Mouse (Mus musculus): ENCODE results near the gene Zdhhc19.

Gene Zdhhc19

DNA sequence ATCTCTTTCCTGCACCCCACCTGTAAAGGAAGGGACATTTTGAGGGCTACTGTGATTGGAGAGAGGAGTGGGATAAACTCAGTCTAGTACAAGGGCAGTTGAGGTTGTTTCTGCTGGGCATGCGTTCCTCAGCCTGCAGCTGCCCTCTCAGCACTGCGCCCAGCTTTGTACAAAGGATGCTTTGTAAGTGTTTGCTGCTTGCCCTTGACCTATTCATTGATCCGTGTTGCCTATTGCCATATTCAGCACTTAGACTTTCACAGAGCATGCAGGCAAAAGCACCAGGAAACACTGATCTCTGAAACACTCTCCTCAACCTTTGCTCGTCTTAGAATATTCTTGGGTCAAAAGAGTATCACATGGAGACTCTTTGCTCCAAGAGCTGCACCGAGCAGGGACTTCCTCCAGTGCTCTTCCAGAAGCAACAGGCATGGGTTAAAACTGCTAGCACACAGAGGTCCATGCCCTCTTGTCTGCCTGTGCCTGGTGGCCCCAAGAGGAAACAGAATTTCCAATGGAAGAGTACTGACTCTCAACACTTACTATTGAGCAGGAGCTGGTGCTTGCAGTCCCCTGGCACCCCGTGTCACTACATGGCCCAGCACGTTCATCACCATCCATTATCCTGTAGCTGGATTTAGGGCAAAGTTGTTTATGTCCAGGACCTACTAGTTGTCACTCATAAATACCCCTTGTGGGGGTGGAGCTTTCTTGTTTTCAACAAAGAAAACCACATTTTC, 23.6 kb upstream of the Zdhhc19 start:
- TF ChIP-seq GATA4 (IDR thresholded peaks at IDR 0.05; ENCODE audit: insufficient replicate concordance, low read length): no peak

GRCm38 (mm10) chr16:32477315-32477714, 18.8 kb upstream of the Zdhhc19 start:
- TF ChIP-seq GATA4 (IDR thresholded peaks at IDR 0.05; ENCODE audit: insufficient replicate concordance, low read length): no peak

- no peak for TF ChIP-seq GATA4 (IDR thresholded peaks at IDR 0.05; ENCODE audit: insufficient replicate concordance, low read length)
Measured at GRCm38 (mm10) chr16:32479415-32479814, 16.6 kb upstream of the Zdhhc19 start.

GRCm38 (mm10) chr16:32484431-32484871, 11.6 kb upstream of the Zdhhc19 start:
- no peak for TF ChIP-seq GATA4 (IDR thresholded peaks at IDR 0.05; ENCODE audit: insufficient replicate concordance, low read length)

DNA sequence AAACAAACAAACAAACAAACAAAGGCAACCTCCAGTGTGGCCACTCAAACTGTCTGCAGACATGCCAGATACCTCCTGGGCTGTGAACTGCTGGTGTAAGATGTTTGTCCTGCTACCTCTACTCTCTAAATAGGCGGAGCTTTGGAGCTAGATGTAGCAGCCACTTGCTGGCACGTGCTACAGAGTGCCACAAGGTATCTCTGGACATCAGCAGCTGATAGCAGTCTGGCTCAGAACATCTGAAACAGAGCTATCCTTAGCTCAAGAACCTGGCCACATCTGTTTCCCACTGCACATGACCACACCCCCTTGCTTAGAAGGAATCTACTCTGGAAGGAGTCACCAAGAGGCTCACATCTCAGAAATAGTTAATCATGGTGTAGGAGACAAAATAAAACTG, 10.9 kb upstream of the Zdhhc19 start:
- no peak for TF ChIP-seq GATA4 (IDR thresholded peaks at IDR 0.05; ENCODE audit: insufficient replicate concordance, low read length)

DNA sequence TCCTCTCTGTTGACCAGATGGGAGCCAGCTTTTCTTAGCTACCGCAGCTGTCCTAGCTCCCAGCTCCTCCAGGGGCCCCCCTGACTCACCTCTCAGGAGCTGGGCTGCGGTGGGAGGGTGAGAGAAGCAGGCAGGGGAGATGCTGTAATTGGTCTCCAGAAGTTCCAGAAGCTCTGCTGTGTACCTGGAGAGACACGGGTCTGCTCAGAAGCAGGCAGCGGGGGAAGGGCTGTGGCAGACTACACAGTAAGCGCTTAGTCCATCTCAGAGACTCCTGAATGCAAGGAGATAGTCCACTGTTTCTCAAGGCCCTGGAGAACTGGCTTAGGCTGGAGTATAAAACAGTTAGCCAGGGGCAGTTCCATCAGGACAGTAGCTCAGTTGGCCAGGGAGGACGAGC, 10.0 kb upstream of the Zdhhc19 start:
- TF ChIP-seq GATA4 (IDR thresholded peaks at IDR 0.05; ENCODE audit: insufficient replicate concordance, low read length): no peak

DNA sequence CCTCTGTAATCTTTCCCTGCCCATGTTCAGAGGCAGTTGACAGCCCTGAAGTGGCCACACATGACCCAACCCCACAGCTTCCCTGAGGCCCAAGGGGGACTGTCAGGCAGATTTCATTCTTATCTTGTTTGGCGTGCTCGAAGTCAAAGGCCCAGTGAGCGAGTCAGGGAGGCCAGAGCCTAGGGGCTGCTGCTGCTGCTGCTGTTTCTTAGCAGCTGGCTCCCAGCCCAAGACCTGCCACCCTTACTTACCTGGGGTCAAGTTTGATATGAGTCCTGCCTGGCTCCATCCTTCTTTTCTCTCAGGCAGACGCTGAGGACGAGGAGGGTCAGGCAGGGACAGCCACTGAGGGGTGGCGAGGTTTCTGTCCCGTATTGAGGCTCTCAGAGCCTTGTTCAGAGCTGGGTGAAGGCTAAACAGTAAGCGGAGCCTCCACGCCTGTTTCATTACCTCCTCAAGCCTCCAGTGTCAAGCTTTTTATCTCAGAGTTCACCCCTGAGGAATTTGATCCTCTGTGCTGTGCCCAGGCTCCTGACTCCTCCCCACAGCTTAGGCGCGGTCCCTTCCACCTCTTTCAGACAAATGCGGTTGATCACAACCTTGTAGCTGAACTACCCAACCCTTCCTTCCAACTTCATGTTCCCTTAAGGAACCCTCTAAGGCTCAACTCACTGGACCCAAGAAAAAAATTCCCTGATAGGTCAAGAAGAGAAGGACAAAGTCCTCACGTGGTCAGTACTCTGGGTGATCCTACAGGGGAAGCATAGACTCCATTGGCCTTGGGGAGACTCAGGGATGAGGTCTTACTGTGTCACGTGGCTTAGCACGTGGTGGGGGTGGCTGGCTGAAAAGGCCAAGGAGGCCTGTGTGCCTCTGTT, 8.6 kb upstream of the Zdhhc19 start, which contains the start of gene Slc51a:
Gene Slc51a (minus strand): TSS at position 646 of the 878 bp plus-strand sequence.
- no peak for TF ChIP-seq GATA4 (IDR thresholded peaks at IDR 0.05; ENCODE audit: insufficient replicate concordance, low read length)

- TF ChIP-seq GATA4 (IDR thresholded peaks at IDR 0.05; ENCODE audit: insufficient replicate concordance, low read length): no peak
Measured at GRCm38 (mm10) chr16:32488939-32489338, 7.1 kb upstream of the Zdhhc19 start.

GRCm38 (mm10) chr16:32498996-32499395, 2.9 kb downstream of the Zdhhc19 start:
- TF ChIP-seq GATA4 (IDR thresholded peaks at IDR 0.05; ENCODE audit: insufficient replicate concordance, low read length): no peak

- TF ChIP-seq GATA4 (IDR thresholded peaks at IDR 0.05; ENCODE audit: insufficient replicate concordance, low read length): no peak
Measured at GRCm38 (mm10) chr16:32499430-32500037, 3.5 kb downstream of the Zdhhc19 start.

DNA sequence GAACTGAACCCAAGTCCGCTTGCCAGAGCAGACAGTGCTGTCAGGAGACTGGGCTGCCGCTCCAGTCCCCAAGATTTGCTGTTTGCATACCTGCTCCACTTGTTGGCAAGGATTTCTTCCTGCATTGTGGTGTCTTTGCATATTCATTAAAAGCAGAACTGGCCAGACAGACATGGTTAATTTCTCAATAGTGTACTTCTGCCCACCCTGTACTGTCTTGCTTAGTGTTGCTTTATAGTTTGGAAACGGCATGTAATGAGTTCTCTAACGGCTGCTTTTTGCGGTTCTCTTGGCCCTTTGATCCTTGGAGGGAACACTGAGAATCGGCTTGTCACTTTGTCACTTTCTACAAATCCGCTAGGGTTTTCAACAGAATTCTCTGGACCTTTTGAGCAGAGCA, 5.4 kb downstream of the Zdhhc19 start:
- TF ChIP-seq GATA4 (IDR thresholded peaks at IDR 0.05; ENCODE audit: insufficient replicate concordance, low read length): no peak

DNA sequence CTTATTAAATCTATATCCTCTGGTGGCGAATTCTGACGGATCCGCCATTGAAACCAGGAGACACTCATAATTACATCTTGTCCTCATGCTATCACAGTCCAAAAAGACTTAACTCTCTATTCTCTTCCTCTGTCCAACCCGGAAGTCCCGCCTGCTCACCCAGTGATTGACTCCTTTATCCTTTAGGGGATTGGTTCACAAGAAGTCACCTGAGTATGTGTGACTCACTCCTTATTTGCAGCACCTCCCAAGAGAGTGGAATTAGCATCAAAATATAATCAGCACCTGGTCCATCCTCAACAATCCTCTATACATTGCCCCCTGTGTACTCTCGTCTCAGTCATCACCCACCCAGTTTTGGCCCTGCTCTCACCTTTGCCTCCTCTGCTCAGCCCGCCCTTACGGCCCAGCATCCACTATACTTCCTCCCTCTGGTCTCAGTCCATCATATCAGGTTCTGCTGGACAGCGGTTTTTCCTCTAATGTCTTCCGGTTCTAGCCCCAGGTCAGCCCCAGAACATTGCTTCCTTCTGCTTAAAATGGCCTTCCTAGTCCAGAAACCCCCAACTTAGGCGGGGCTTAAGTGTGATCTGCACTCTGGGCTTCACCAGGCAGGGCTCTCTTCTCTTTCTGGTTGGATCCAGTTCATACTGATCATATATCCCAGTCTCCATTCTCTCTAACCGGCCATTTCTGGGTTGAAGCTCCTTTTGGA, 6.7 kb downstream of the Zdhhc19 start:
- no peak for TF ChIP-seq GATA4 (IDR thresholded peaks at IDR 0.05; ENCODE audit: insufficient replicate concordance, low read length)

- no peak for TF ChIP-seq GATA4 (IDR thresholded peaks at IDR 0.05; ENCODE audit: insufficient replicate concordance, low read length)
Measured at GRCm38 (mm10) chr16:32503633-32504032, 7.6 kb downstream of the Zdhhc19 start.

DNA sequence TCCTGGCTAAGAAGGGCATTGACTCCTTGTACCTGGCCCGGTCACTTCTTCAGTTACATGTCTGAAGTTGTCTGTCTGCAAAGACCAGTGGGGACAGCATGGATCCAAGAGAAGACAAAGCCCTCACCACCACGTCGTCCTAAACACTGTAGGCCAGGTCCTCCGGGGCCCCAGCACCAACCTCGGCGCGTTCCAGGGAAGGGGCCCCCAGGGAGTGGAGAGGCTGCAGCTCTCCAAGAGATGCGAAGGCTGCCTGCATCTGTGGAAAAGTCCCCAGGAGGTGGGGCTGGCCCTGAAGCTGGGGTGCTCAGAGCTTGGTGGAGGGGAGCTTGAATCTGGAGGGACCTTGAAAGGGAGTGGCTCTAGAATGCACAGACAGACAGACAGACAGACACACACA, 10.2 kb downstream of the Zdhhc19 start:
- TF ChIP-seq GATA4 (IDR thresholded peaks at IDR 0.05; ENCODE audit: insufficient replicate concordance, low read length): no peak

GRCm38 (mm10) chr16:32506868-32507267, 10.8 kb downstream of the Zdhhc19 start:
- no peak for TF ChIP-seq GATA4 (IDR thresholded peaks at IDR 0.05; ENCODE audit: insufficient replicate concordance, low read length)
